Mouse (Mus musculus) layer of hippocampus, adult 2 months (tissue): ENCODE measurements around the gene Tspan7. TPM values are rescaled to one million over a fixed set of nuclear protein-coding genes. Genes with fewer than 3 reads are reported as not detected.

ENCODE experiments used
- DNase-seq, 2 experiments: peaks; one replicate each; pipeline ENCODE4 v3.0.0; 2022; ENCODE audit warnings: low spot score in 2 of 2
- H3K27ac ChIP-seq: fragments of 200-600 bp; 2 replicates; pipeline ENCODE4 v1.8.1; 2022
- H3K4me3 ChIP-seq: fragments of 200-600 bp; 2 replicates; pipeline ENCODE4 v1.8.1; 2022; ENCODE audit warnings: mild to moderate bottlenecking
- CTCF ChIP-seq: fragments of 200-600 bp; conservative IDR thresholded peaks from 2 replicates; pipeline ENCODE4 v1.8.1; 2022; ENCODE audit warnings: antibody characterized with exemption, mild to moderate bottlenecking, moderate library complexity
- total RNA-seq, 2 experiments: library from RNA; stranded (reverse); gene quantifications; 2 replicates each; pipeline ENCODE4 v1.2.3; 2021

The Tspan7 gene
- total RNA-seq, 2 experiments from 2014 or later, result 1,107 to 1,213 TPM

GRCm38 (mm10) chrX:10574523-10574922 is 89.6 kb downstream of the Tspan7 start:
- Histone ChIP-seq H3K27ac (peak overlapping the region; percentile 71; the same call in 1 of the 2 replicates), H3K4me3 (no peak overlapping the region)
- peak; percentile 19 to 54 for DNase-seq
- no peak for TF ChIP-seq CTCF

GRCm38 (mm10) chrX:10575406-10575805 is 90.4 kb downstream of the Tspan7 start:
- TF ChIP-seq CTCF, result no peak
- no peak for DNase-seq
- Histone ChIP-seq H3K27ac (peak overlapping the region; percentile 71; the same call in 1 of the 2 replicates), H3K4me3 (no peak overlapping the region)

- H3K4me3 ChIP-seq, result no peak overlapping the region
- no peak for DNase-seq
- no peak for TF ChIP-seq CTCF
- H3K27ac ChIP-seq, result peak overlapping the region; percentile 5; the same call in 1 of the 2 replicates
Measured at GRCm38 (mm10) chrX:10576349-10576748, 91.4 kb downstream of the Tspan7 start.

- peak; percentile 25 to 27 for DNase-seq
- Histone ChIP-seq H3K4me3 (no peak overlapping the region), H3K27ac (no peak overlapping the region)
- TF ChIP-seq CTCF, result peak; percentile 79
Measured at GRCm38 (mm10) chrX:10577356-10577755, 92.4 kb downstream of the Tspan7 start.

- no peak for TF ChIP-seq CTCF
- Histone ChIP-seq H3K4me3 (no peak overlapping the region), H3K27ac (no peak overlapping the region)
- no peak for DNase-seq
Measured at GRCm38 (mm10) chrX:10582731-10583130, 97.8 kb downstream of the Tspan7 start.

GRCm38 (mm10) chrX:10592244-10592643 is 107.3 kb downstream of the Tspan7 start:
- Histone ChIP-seq H3K27ac (no peak overlapping the region), H3K4me3 (no peak overlapping the region)
- DNase-seq, result no peak
- peak; percentile 69 for TF ChIP-seq CTCF

- H3K27ac ChIP-seq, result no peak overlapping the region
- no peak for DNase-seq
- TF ChIP-seq CTCF, result no peak
- no peak overlapping the region for H3K4me3 ChIP-seq
Measured at GRCm38 (mm10) chrX:10593561-10593960, 108.6 kb downstream of the Tspan7 start.

- peak; percentile 75 for TF ChIP-seq CTCF
- Histone ChIP-seq H3K4me3 (no peak overlapping the region), H3K27ac (no peak overlapping the region)
- peak in 1 of 2 experiments; percentile 12 for DNase-seq
Measured at GRCm38 (mm10) chrX:10617119-10617518, 132.2 kb downstream of the Tspan7 start.

- no peak for TF ChIP-seq CTCF
- no peak for DNase-seq
- H3K4me3 ChIP-seq, result no peak overlapping the region
- H3K27ac ChIP-seq, result no peak overlapping the region
Measured at GRCm38 (mm10) chrX:10641062-10641461, 156.1 kb downstream of the Tspan7 start.

Other genes with a start within 250 kb of the Tspan7 start
- gene Otc, start 232.9 kb upstream of the Tspan7 start, total RNA-seq, result not detected
- 10 to 100 TPM; 89.4 to 95.0 TPM for gene Mid1ip1, start 229.9 kb downstream of the Tspan7 start, total RNA-seq